Mouse (Mus musculus) erythroblast, embryonic 14.5 days (primary cell): ENCODE results near the gene Samsn1. TPM values are rescaled to one million over a fixed set of nuclear protein-coding genes. Genes with fewer than 3 reads are reported as not detected.

Experiments used
- H3K27me3 ChIP-seq: 2 replicates; pipeline ENCODE4 v1.6.1; 2012; ENCODE audit warnings: inconsistent platforms; ENCODE audit not compliant: control insufficient read depth
- H3K36me3 ChIP-seq: 2 replicates; pipeline ENCODE4 v1.6.1; 2012; ENCODE audit warnings: mild to moderate bottlenecking, inconsistent platforms; ENCODE audit not compliant: control insufficient read depth
- H3K4me1 ChIP-seq: 2 replicates; pipeline ENCODE4 v1.6.1; 2012; ENCODE audit warnings: inconsistent platforms; ENCODE audit not compliant: control insufficient read depth
- H3K4me3 ChIP-seq: replicated peaks from 2 replicates; pipeline ENCODE3; 2012; ENCODE audit warnings: moderate library complexity, mild to moderate bottlenecking, inconsistent platforms
- H3K9me3 ChIP-seq: 2 replicates; pipeline ENCODE4 v1.6.1; 2012; ENCODE audit warnings: low read length, inconsistent platforms, mixed read lengths; ENCODE audit not compliant: control insufficient read depth
- GATA1 ChIP-seq: IDR thresholded peaks from 2 replicates; pipeline ENCODE4 v1.6.1; 2012; ENCODE audit warnings: low read length, inconsistent platforms, mixed read lengths
- TAL1 ChIP-seq: IDR thresholded peaks from 3 replicates; pipeline ENCODE4 v1.6.1; 2012; ENCODE audit warnings: low read length, inconsistent platforms, mixed read lengths
- polyA plus RNA-seq: library from polyadenylated mRNA; stranded (reverse); fragments of >175 nt; gene quantifications from 2 replicates; pipeline ENCODE4 v1.2.3, GENCODE M21; 2012

Gene Samsn1
- polyA plus RNA-seq, 1 experiment: not detected

- H3K4me3 ChIP-seq: no peak overlapping the region
- H3K9me3 ChIP-seq: no peaks in the 10 kb centered on the region
- no peaks in the 10 kb centered on the region for H3K27me3 ChIP-seq
- TF ChIP-seq TAL1 (no peak), GATA1 (no peak)
- peaks cover 16% of the 10 kb centered on the region for H3K4me1 ChIP-seq
- no peaks in the 10 kb centered on the region for H3K36me3 ChIP-seq
Measured at GRCm38 (mm10) chr16:75897828-75898367, 124.2 kb downstream of the Samsn1 start.

GRCm38 (mm10) chr16:75894263-75894901, 127.7 kb downstream of the Samsn1 start:
- H3K4me1 ChIP-seq: peaks cover 19% of the 10 kb centered on the region
- H3K9me3 ChIP-seq: no peaks in the 10 kb centered on the region
- no peaks in the 10 kb centered on the region for H3K36me3 ChIP-seq
- TF ChIP-seq TAL1: no peak
- TF ChIP-seq GATA1: no peak
- H3K4me3 ChIP-seq: no peak overlapping the region
- H3K27me3 ChIP-seq: no peaks in the 10 kb centered on the region

GRCm38 (mm10) chr16:75893470-75893869, 128.6 kb downstream of the Samsn1 start:
- H3K36me3 ChIP-seq: no peaks in the 10 kb centered on the region
- H3K9me3 ChIP-seq: no peaks in the 10 kb centered on the region
- no peak overlapping the region for H3K4me3 ChIP-seq
- no peaks in the 10 kb centered on the region for H3K27me3 ChIP-seq
- TF ChIP-seq TAL1: no peak
- TF ChIP-seq GATA1: no peak
- H3K4me1 ChIP-seq: peaks cover 19% of the 10 kb centered on the region

GRCm38 (mm10) chr16:75889081-75889646, 132.9 kb downstream of the Samsn1 start:
- Histone ChIP-seq H3K9me3 (no peaks in the 10 kb centered on the region), H3K27me3 (no peaks in the 10 kb centered on the region), H3K36me3 (no peaks in the 10 kb centered on the region), H3K4me3 (no peak overlapping the region), H3K4me1 (peaks cover 16% of the 10 kb centered on the region)
- TF ChIP-seq TAL1 (no peak), GATA1 (no peak)

- TF ChIP-seq GATA1: no peak
- no peak for TF ChIP-seq TAL1
- H3K36me3 ChIP-seq: no peaks in the 10 kb centered on the region
- no peaks in the 10 kb centered on the region for H3K27me3 ChIP-seq
- no peak overlapping the region for H3K4me3 ChIP-seq
- H3K9me3 ChIP-seq: no peaks in the 10 kb centered on the region
- H3K4me1 ChIP-seq: peaks cover 4% of the 10 kb centered on the region
Measured at GRCm38 (mm10) chr16:75887203-75887602, 134.9 kb downstream of the Samsn1 start.

- Histone ChIP-seq H3K4me1 (peaks cover 4% of the 10 kb centered on the region; the same call in 1 of the 2 replicates), H3K36me3 (peaks cover 2% of the 10 kb centered on the region), H3K4me3 (no peak overlapping the region), H3K27me3 (no peaks in the 10 kb centered on the region), H3K9me3 (no peaks in the 10 kb centered on the region)
- TF ChIP-seq GATA1: no peak
Measured at GRCm38 (mm10) chr16:75878885-75879284, 143.2 kb downstream of the Samsn1 start.

- Histone ChIP-seq H3K4me3 (no peak overlapping the region), H3K27me3 (no peaks in the 10 kb centered on the region), H3K4me1 (peaks cover 4% of the 10 kb centered on the region; the same call in 1 of the 2 replicates), H3K36me3 (peaks cover 2% of the 10 kb centered on the region), H3K9me3 (no peaks in the 10 kb centered on the region)
- TF ChIP-seq GATA1: no peak
- TF ChIP-seq TAL1: no peak
Measured at GRCm38 (mm10) chr16:75877170-75877569, 144.9 kb downstream of the Samsn1 start.

- no peaks in the 10 kb centered on the region for H3K9me3 ChIP-seq
- TF ChIP-seq TAL1 (no peak), GATA1 (no peak)
- H3K4me3 ChIP-seq: no peak overlapping the region
- H3K27me3 ChIP-seq: no peaks in the 10 kb centered on the region
- H3K36me3 ChIP-seq: peaks cover 2% of the 10 kb centered on the region
- peaks cover 4% of the 10 kb centered on the region; the same call in 1 of the 2 replicates for H3K4me1 ChIP-seq
Measured at GRCm38 (mm10) chr16:75875896-75876295, 146.2 kb downstream of the Samsn1 start.

GRCm38 (mm10) chr16:75874508-75874907, 147.6 kb downstream of the Samsn1 start:
- no peaks in the 10 kb centered on the region for H3K9me3 ChIP-seq
- no peak overlapping the region for H3K4me3 ChIP-seq
- H3K36me3 ChIP-seq: peaks cover 2% of the 10 kb centered on the region
- peaks cover 4% of the 10 kb centered on the region; the same call in 1 of the 2 replicates for H3K4me1 ChIP-seq
- TF ChIP-seq TAL1: no peak
- TF ChIP-seq GATA1: no peak
- H3K27me3 ChIP-seq: no peaks in the 10 kb centered on the region
